Mouse (Mus musculus) liver, embryonic 12.5 days (tissue): Measurements from ENCODE around the gene Armc5. TPM values are rescaled to one million over a fixed set of nuclear protein-coding genes. Genes with fewer than 3 reads are reported as not detected.

Experiments used
- ATAC-seq: fragments of 200-750 bp; cut with Nextera tagmentation; 2 replicates; pipeline ENCODE4 v1.8.0; 2017; ENCODE audit warnings: moderate number of reproducible peaks, mild to moderate bottlenecking, moderate library complexity
- H3K27ac ChIP-seq: fragments of 300-500 bp; sonication (generic); 2 replicates; pipeline ENCODE4 v1.5.1; 2016; ENCODE audit warnings: mild to moderate bottlenecking
- H3K27me3 ChIP-seq: fragments of 300-500 bp; sonication (generic); replicated peaks from 2 replicates; pipeline ENCODE4 v1.6.1; 2016; ENCODE audit warnings: mild to moderate bottlenecking, moderate library complexity
- H3K36me3 ChIP-seq: fragments of 300-500 bp; sonication (generic); 2 replicates; pipeline ENCODE4 v1.6.1; 2016; ENCODE audit warnings: mild to moderate bottlenecking, moderate library complexity
- H3K4me1 ChIP-seq: fragments of 300-500 bp; sonication (generic); 2 replicates; pipeline ENCODE4 v1.6.1; 2016
- H3K4me2 ChIP-seq: fragments of 300-500 bp; sonication (generic); 2 replicates; pipeline ENCODE4 v1.6.1; 2016; ENCODE audit warnings: mild to moderate bottlenecking, moderate library complexity
- H3K4me3 ChIP-seq: fragments of 300-500 bp; sonication (generic); 2 replicates; pipeline ENCODE4 v1.5.1; 2016; ENCODE audit warnings: mild to moderate bottlenecking, moderate library complexity
- H3K9ac ChIP-seq: fragments of 300-500 bp; sonication (generic); 2 replicates; pipeline ENCODE4 v1.6.1; 2016; ENCODE audit warnings: mild to moderate bottlenecking, moderate library complexity
- H3K9me3 ChIP-seq: fragments of 300-500 bp; sonication (generic); replicated peaks from 2 replicates; pipeline ENCODE4 v1.6.1; 2016; ENCODE audit warnings: mild to moderate bottlenecking, moderate library complexity
- WGBS: fragments of 180-500 bp; shearing (Covaris S2); methylation state at CpG from one replicate; pipeline ENCODE4 v1.1.7; 2016; ENCODE audit not compliant: insufficient replicate concordance; 5-methylcytosine and 5-hydroxymethylcytosine counted together
- polyA plus RNA-seq: library from polyadenylated mRNA; unstranded; fragments of >200 nt; fragmentation: Nextera tagmentation; extraction: Ambion mirVana; gene quantifications from 2 replicates; pipeline ENCODE4 v1.2.1, GENCODE M21; 2016

Gene Armc5
- polyA plus RNA-seq, 1 experiment from 2014 or later, result 12.7 TPM

- Histone ChIP-seq H3K27me3 (peaks cover 39% of the 10 kb centered on the region), H3K4me3 (peak overlapping the region; percentile 59), H3K4me1 (peaks cover 31% of the 10 kb centered on the region), H3K27ac (peak overlapping the region; percentile 63), H3K9ac (peak overlapping the region; percentile 72), H3K9me3 (no peaks in the 10 kb centered on the region), H3K4me2 (peak overlapping the region; percentile 78), H3K36me3 (peaks cover 29% of the 10 kb centered on the region)
- 2% methylated on average over 13 of the region's 13 CpGs for WGBS
- ATAC-seq, result peak; percentile 84
These were observed 10.3 kb downstream of the Armc5 start for GRCm38 (mm10) chr7:128247443-128247842.

- peaks cover 35% of the 10 kb centered on the region for H3K4me1 ChIP-seq
- peaks cover 49% of the 10 kb centered on the region for H3K27me3 ChIP-seq
- WGBS, result 78% methylated on average over 10 of the region's 10 CpGs
- peak overlapping the region; percentile 78 for H3K4me2 ChIP-seq
- H3K27ac ChIP-seq, result no peak overlapping the region
- peaks cover 24% of the 10 kb centered on the region for H3K36me3 ChIP-seq
- no peak overlapping the region for H3K4me3 ChIP-seq
- ATAC-seq, result no peak
- H3K9me3 ChIP-seq, result no peaks in the 10 kb centered on the region
- no peak overlapping the region for H3K9ac ChIP-seq
These were observed 11.2 kb downstream of the Armc5 start for GRCm38 (mm10) chr7:128248081-128249042.

- Histone ChIP-seq H3K27me3 (peaks cover 58% of the 10 kb centered on the region), H3K4me2 (no peak overlapping the region), H3K9me3 (no peaks in the 10 kb centered on the region), H3K4me1 (peaks cover 35% of the 10 kb centered on the region), H3K27ac (no peak overlapping the region), H3K4me3 (no peak overlapping the region), H3K9ac (no peak overlapping the region), H3K36me3 (peaks cover 15% of the 10 kb centered on the region)
- ATAC-seq, result no peak
- 57% methylated on average over 5 of the region's 5 CpGs for WGBS
These were observed 12.9 kb downstream of the Armc5 start for GRCm38 (mm10) chr7:128249998-128250397.

GRCm38 (mm10) chr7:128251946-128252345 is 14.8 kb downstream of the Armc5 start:
- H3K27me3 ChIP-seq, result peaks cover 55% of the 10 kb centered on the region
- 67% methylated on average over 12 of the region's 12 CpGs for WGBS
- H3K4me3 ChIP-seq, result no peak overlapping the region
- H3K4me1 ChIP-seq, result peaks cover 24% of the 10 kb centered on the region
- no peak overlapping the region for H3K9ac ChIP-seq
- ATAC-seq, result no peak
- no peak overlapping the region for H3K4me2 ChIP-seq
- H3K27ac ChIP-seq, result no peak overlapping the region
- H3K9me3 ChIP-seq, result no peaks in the 10 kb centered on the region
- H3K36me3 ChIP-seq, result peaks cover 12% of the 10 kb centered on the region; the same call in 1 of the 2 replicates

GRCm38 (mm10) chr7:128252609-128253008 is 15.5 kb downstream of the Armc5 start:
- peak overlapping the region; percentile 43 for H3K4me2 ChIP-seq
- H3K4me3 ChIP-seq, result no peak overlapping the region
- peaks cover 62% of the 10 kb centered on the region for H3K27me3 ChIP-seq
- H3K9ac ChIP-seq, result no peak overlapping the region
- H3K27ac ChIP-seq, result no peak overlapping the region
- peaks cover 18% of the 10 kb centered on the region for H3K4me1 ChIP-seq
- no peak for ATAC-seq
- WGBS, result 27% methylated on average over 24 of the region's 24 CpGs
- peaks cover 12% of the 10 kb centered on the region; the same call in 1 of the 2 replicates for H3K36me3 ChIP-seq
- no peaks in the 10 kb centered on the region for H3K9me3 ChIP-seq

- Histone ChIP-seq H3K9ac (no peak overlapping the region), H3K27me3 (peaks cover 73% of the 10 kb centered on the region), H3K4me1 (peaks cover 16% of the 10 kb centered on the region), H3K9me3 (no peaks in the 10 kb centered on the region), H3K4me3 (no peak overlapping the region), H3K4me2 (no peak overlapping the region), H3K27ac (no peak overlapping the region), H3K36me3 (peaks cover 11% of the 10 kb centered on the region; the same call in 1 of the 2 replicates)
- 48% methylated on average over 2 of the region's 2 CpGs for WGBS
- ATAC-seq, result no peak
These were observed 17.8 kb downstream of the Armc5 start for GRCm38 (mm10) chr7:128254978-128255377.

GRCm38 (mm10) chr7:128255757-128256156 is 18.6 kb downstream of the Armc5 start:
- no peaks in the 10 kb centered on the region for H3K9me3 ChIP-seq
- no peak for ATAC-seq
- peaks cover 72% of the 10 kb centered on the region for H3K27me3 ChIP-seq
- H3K4me1 ChIP-seq, result peaks cover 13% of the 10 kb centered on the region
- WGBS, result 71% methylated on average over 5 of the region's 5 CpGs
- H3K36me3 ChIP-seq, result peaks cover 7% of the 10 kb centered on the region; the same call in 1 of the 2 replicates
- H3K4me2 ChIP-seq, result no peak overlapping the region
- H3K9ac ChIP-seq, result no peak overlapping the region
- H3K27ac ChIP-seq, result no peak overlapping the region
- H3K4me3 ChIP-seq, result no peak overlapping the region

- H3K27ac ChIP-seq, result no peak overlapping the region
- peaks cover 66% of the 10 kb centered on the region for H3K27me3 ChIP-seq
These were observed 19.7 kb downstream of the Armc5 start for GRCm38 (mm10) chr7:128256783-128257334.

GRCm38 (mm10) chr7:128265411-128265810 is 28.3 kb downstream of the Armc5 start, which contains the start of gene Slc5a2:
Gene Slc5a2, plus strand, starts transcription at chr7:128265657.
- no peak for ATAC-seq
- no peak within 1 kb of the TSS for H3K4me2 ChIP-seq
- peaks cover 16% of the 10 kb centered on the region for H3K4me1 ChIP-seq
- no peak within 1 kb of the TSS for H3K9ac ChIP-seq
- 67% methylated on average over 6 of the region's 6 CpGs for WGBS
- H3K9me3 ChIP-seq, result no peaks in the 10 kb centered on the region
- no peak within 1 kb of the TSS for H3K4me3 ChIP-seq
- H3K36me3 ChIP-seq, result no peaks in the 10 kb centered on the region
- no peak within 1 kb of the TSS for H3K27ac ChIP-seq
- peaks cover 57% of the 10 kb centered on the region for H3K27me3 ChIP-seq

More at GRCm38 (mm10) chr7:128256783-128257334, 19.7 kb downstream of the Armc5 start:
- Histone ChIP-seq H3K4me2 (no peak overlapping the region), H3K9ac (no peak overlapping the region), H3K4me3 (no peak overlapping the region), H3K4me1 (peaks cover 13% of the 10 kb centered on the region), H3K36me3 (peaks cover 7% of the 10 kb centered on the region; the same call in 1 of the 2 replicates), H3K9me3 (no peaks in the 10 kb centered on the region)
- 59% methylated on average over 5 of the region's 5 CpGs for WGBS
- ATAC-seq, result no peak

- 60% methylated on average over 5 of the region's 5 CpGs for WGBS
- Histone ChIP-seq H3K36me3 (peaks cover 4% of the 10 kb centered on the region), H3K4me3 (no peak overlapping the region), H3K9me3 (no peaks in the 10 kb centered on the region), H3K4me1 (peaks cover 23% of the 10 kb centered on the region), H3K27ac (no peak overlapping the region), H3K9ac (no peak overlapping the region), H3K4me2 (no peak overlapping the region), H3K27me3 (peaks cover 57% of the 10 kb centered on the region)
- no peak for ATAC-seq
These were observed 28.9 kb downstream of the Armc5 start for GRCm38 (mm10) chr7:128266056-128266455.

- no peak overlapping the region for H3K4me3 ChIP-seq
- WGBS, result 55% methylated on average over 13 of the region's 13 CpGs
- no peak for ATAC-seq
These were observed 30.2 kb downstream of the Armc5 start for GRCm38 (mm10) chr7:128267391-128267790.

GRCm38 (mm10) chr7:128267813-128268212 is 30.7 kb downstream of the Armc5 start:
- Histone ChIP-seq H3K4me1 (peaks cover 36% of the 10 kb centered on the region), H3K36me3 (peaks cover 21% of the 10 kb centered on the region), H3K4me2 (no peak overlapping the region), H3K9ac (no peak overlapping the region), H3K9me3 (no peaks in the 10 kb centered on the region), H3K27ac (no peak overlapping the region), H3K4me3 (no peak overlapping the region), H3K27me3 (peaks cover 48% of the 10 kb centered on the region)
- no peak for ATAC-seq
- WGBS, result 74% methylated on average over 7 of the region's 7 CpGs

More at GRCm38 (mm10) chr7:128267391-128267790, 30.2 kb downstream of the Armc5 start:
- Histone ChIP-seq H3K4me1 (peaks cover 36% of the 10 kb centered on the region), H3K27me3 (peaks cover 52% of the 10 kb centered on the region), H3K9ac (no peak overlapping the region), H3K36me3 (peaks cover 17% of the 10 kb centered on the region), H3K9me3 (no peaks in the 10 kb centered on the region), H3K27ac (no peak overlapping the region), H3K4me2 (no peak overlapping the region)
